Mouse (Mus musculus): ENCODE results near the gene Hoxc8.

Gene Hoxc8

GRCm38 (mm10) chr15:102990461-102991397, at the start of gene Hoxc8:
Gene Hoxc8 (plus strand): TSS chr15:102990607.
- DNase-seq (ENCODE audit: low spot score), result peak; percentile 68

- DNase-seq (ENCODE audit: low spot score), result no peak
These were observed 47.5 kb upstream of the Hoxc8 start for GRCm38 (mm10) chr15:102942739-102943467.

DNA sequence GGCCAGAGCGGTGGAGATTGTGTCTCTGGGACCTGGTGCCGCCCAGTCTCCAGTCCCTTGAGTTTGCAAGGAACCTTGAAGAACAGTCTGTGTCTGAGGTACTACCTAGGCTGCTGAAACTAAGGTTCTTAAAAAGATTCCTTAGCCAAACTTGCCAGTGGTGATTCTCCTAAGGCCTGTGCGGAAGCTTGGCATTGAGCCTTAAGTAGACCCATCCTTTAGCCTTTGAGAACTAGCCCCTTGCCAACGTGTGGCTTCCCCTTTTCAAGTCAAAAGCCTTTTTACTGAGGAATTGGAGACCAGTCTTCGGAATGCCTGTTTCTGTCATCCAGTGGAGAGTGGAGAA, 47.0 kb upstream of the Hoxc8 start:
- no peak for DNase-seq (ENCODE audit: low spot score)

DNA sequence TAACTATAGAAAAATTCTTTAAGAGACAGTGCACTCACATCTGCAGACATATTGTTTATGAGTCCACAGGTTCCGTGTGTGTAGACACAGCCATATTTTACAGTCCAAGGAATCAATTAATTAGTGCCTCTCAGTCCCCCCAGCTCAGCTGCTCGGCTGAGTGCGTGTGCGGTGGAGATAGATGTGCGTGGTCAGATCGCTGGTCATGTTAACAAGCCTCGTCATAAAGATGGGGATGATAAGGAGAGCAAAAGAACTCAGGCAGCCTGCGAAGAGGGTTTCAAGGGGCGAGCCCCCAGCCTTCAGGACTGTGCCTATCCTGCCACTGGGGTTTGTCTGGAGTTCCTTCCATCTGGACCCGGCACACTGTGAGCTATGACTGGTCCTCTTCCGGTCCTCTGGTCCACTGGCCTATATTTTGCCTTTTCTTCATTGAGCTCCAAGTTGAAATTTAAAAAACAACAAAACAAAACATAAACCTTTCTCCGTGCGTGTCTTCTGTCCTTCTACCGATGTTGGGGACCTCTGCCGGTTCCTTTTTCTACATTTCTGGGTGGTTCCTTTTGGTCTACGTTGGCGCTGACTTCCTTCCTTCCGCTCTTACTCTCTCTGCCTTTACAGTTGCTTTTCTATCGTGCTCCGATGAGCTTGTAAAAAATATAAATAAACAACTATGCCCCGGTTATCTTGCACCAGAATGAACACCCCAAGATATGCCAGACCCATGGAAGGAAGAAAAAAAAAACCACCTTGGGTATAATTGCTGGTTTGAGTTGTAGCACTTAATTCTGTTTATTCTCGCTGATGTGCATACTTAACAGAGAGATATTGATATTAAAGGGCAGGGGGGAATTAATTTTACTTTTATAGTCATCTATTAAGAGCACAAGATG, 45.0 kb upstream of the Hoxc8 start:
- DNase-seq (ENCODE audit: low spot score), result no peak

- DNase-seq (ENCODE audit: low spot score), result no peak
These were observed 43.1 kb upstream of the Hoxc8 start for GRCm38 (mm10) chr15:102947276-102947675.

GRCm38 (mm10) chr15:102948842-102949241, 41.6 kb upstream of the Hoxc8 start:
- no peak for DNase-seq (ENCODE audit: low spot score)

DNA sequence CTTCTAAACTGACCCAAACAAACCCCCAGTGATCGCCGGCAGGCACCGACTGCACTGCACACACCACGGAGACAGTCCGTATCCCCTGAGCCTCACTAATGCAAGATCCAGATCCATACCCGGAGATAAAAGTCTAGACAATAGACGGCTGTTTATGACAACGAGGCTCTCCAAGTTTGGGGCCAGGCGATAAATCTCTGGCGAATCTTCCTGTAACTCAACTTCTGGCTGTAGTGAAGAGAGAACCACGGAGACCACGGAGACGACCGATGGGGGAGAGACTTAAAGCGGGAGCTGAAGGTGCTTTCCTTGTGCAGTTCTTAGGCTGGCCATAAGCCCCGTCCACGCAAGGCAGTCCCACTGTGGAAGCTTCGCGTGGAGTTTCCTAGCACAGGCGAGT, 40.7 kb upstream of the Hoxc8 start:
- no peak for DNase-seq (ENCODE audit: low spot score)

DNA sequence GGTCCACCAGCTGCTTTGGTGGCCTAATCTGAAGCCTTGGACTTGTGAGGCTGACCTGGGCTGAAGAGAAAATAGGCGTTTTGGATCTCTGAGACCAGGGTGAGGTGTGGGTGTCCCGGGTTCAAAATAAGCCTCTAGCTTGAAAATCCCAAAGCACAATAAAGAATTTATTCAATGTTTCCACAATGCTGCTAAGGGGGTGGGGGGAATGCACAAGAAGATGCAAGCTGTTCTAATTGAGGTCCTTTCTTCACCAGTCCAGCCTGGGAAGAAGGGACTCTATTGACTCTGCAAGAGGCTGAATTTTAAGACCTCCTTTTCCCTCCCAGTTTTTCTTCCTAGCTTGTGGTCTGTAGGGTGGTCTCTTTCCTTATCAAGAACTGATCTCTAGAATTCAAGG, 39.5 kb upstream of the Hoxc8 start:
- DNase-seq (ENCODE audit: low spot score), result no peak

GRCm38 (mm10) chr15:102953561-102953960, 36.8 kb upstream of the Hoxc8 start:
- no peak for DNase-seq (ENCODE audit: low spot score)

DNA sequence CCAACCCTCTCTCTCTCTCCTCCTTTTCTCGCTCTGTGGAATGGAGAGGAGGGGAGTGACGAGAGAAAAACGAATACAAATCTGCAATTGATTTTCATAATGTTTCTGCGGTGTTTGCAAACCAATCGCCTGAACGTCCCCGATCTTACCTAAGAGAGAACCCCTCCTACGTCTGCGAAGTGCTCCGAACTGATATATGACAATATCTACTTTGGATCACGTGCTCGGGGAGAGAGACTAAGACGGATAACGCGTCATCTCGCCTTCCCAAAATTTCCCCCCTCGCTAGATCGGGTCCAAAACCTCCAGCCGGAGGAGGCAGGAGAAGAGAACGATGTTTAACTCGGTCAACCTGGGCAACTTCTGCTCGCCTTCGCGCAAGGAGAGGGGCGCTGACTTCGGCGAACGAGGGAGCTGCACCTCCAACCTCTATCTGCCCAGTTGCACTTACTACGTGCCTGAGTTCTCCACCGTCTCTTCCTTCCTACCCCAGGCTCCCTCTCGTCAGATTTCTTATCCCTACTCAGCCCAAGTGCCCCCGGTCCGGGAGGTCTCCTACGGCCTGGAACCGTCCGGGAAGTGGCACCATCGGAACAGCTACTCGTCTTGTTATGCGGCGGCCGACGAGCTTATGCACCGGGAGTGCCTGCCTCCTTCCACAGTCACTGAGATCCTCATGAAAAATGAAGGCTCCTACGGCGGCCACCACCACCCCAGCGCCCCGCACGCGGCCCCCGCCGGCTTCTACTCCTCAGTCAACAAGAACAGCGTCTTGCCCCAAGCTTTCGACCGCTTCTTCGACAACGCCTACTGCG, 36.0 kb upstream of the Hoxc8 start, which contains the start of gene Hoxc11:
TSS of gene Hoxc11 (plus strand) at position 236 of the 815 bp plus-strand sequence.
- no peak for DNase-seq (ENCODE audit: low spot score)

DNA sequence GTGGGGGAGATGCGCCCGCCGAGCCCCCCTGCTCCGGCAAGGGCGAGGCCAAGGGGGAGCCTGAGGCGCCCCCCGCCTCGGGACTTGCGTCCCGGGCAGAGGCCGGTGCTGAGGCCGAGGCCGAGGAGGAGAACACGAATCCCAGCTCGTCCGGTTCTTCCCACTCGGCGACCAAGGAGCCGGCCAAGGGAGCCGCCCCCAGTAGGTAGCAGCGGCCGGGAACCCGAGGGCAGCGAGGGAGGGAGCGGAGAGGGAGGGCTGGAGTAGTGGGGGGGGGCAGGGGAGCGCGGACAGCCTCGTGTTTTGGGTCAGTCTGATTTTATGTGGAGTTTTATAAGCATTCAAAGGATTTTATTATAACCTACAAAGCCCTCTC, 35.4 kb upstream of the Hoxc8 start:
- DNase-seq (ENCODE audit: low spot score), result no peak

DNA sequence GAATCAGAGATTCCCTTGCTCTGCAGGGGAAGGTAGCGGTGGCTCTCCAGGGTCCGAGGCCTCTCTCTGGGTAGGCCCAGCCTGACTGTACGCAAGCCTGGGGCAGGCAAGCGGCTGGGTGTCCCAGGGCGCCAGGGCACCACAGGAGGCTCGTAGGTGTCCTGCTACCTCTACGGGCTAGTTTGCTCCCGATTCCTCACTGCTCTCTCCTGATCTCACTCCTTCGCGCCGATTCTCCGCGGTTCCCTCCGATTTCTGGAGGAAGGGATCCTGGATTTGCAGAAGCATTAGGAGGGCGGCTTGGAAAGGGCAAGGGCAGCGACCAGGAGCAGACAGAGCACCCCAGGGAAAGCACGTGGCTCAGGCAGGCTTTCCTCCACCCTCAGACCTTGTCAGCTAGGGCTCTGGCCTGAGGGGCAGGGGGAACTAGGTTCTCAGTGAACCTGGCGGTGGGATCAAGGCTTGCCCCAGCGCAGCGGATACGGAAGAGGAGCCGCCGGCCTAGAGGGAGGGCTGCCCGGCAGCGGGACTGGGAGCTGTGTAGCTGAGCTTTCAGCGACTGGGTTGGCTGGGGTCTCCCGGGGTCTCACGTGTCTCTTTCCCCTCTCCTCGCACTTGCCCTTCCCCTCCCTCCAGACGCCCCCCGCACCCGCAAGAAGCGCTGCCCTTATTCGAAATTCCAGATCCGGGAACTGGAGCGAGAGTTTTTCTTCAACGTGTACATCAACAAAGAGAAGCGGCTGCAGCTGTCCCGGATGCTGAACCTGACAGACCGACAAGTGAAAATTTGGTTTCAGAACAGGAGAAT, 34.4 kb upstream of the Hoxc8 start:
- DNase-seq (ENCODE audit: low spot score), result no peak

- no peak for DNase-seq (ENCODE audit: low spot score)
These were observed 33.5 kb upstream of the Hoxc8 start for GRCm38 (mm10) chr15:102956906-102957305.

DNA sequence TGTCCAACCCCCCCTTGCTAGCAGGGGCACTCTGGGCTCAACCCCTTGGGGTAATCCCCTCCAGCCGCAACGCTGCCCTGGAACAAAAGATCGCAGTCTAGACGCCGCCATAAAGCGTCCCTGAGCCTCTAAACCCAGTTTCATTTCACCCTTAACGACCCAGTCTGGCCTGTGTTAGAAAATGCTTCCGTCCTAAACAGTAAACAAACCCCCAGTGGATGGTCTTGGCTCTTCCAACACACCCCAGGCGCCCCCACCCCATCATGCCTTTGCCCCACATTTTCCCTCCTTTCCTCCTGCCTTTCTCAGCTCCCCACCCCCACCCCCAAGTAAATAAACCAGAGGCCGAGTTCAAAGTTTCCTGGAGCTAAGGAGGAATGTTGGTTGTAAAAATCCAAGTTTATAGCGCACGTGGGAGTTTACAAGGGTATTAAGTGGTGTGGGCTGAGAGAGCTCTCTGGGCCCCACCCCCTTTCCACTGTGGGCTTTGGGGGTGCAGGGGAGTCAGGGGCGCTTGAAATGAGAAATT, 30.7 kb upstream of the Hoxc8 start:
- DNase-seq (ENCODE audit: low spot score), result no peak

GRCm38 (mm10) chr15:102961728-102962127, 28.7 kb upstream of the Hoxc8 start:
- no peak for DNase-seq (ENCODE audit: low spot score)

DNA sequence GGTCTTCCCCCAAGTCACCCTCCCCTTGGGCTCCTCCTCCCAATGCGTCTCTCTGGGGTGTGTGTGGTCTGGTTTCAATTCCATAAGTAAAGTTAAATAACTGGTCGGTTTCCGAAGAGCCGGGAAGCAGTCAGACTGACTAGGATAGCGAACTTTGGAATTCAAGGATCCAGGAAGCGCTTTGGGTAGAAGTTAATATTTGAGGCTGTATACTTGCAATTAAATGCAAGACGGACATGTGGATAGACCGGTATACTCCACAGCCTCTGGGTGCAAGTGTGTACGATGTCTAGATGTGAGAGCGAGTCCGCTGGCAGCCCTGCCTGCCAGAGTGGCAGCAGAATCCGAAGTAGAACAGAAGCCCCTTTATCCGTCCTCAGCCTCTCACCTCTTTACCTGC, 27.9 kb upstream of the Hoxc8 start:
- DNase-seq (ENCODE audit: low spot score), result no peak

GRCm38 (mm10) chr15:102963259-102963658, 27.1 kb upstream of the Hoxc8 start:
- no peak for DNase-seq (ENCODE audit: low spot score)

DNA sequence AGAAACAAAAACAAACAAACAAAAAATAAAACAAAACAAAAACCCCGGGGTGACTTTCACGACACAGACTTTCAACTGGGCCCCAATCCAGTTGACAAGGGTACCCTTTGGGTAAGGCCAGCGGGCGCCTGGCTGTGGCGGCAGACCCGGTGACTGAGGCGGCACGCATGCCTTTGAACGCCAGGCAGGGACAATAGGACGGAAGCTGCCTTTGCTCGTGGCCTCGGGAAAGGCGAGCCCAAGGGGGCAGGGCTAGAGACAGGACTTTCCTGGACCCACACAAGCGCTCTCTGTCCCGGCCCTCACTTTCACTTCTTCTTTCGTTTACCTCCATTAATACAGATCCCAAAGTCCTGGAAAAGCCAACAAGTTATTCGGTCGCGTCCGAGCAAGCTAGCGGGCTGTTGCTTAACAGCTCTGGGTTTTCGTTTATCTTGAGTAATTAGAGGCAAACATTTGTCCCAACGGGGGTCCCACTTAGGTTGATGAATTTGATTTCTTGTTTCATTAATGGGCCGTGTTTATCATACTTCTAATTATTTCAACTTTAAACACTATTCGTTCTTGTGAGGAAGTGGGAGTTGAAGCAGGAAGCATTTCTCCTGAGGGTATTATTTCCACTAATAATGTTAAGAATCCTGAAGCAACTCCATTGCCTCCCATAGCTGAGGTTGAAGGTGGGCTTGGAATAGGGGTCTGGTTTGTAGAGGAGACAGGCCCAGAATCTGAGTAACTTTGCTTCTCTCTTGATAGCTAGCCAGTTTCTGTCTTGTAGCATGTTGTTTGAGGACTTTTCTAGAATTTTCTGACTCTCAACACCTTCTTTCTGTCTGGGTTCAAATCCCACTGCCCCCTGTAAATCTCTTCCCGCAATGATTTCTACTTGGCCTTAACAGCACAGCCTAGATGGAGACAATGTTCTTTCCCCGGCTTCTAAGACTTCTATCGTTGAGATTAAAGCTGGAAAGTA, 26.5 kb upstream of the Hoxc8 start:
- DNase-seq (ENCODE audit: low spot score), result no peak
